8 mouse cellular contexts compared by ENCODE assay signal in genomic region chr15:91572421-91573069, GRCm38 (mm10). TPM values are rescaled to one million over a fixed set of nuclear protein-coding genes. Genes with fewer than 3 reads are reported as not detected.
DNase-seq lines count a peak whose midpoint lies in the region; ATAC-seq lines count a peak whose summit lies in the region.

No protein-coding gene starts in this region.

- H3K4me3 ChIP-seq in kidney, embryonic 15.5 days (replicated peaks): peak overlapping the region; percentile 71

- DNase-seq in spleen, adult 12 weeks (ENCODE audit: low spot score): peak; percentile 1
- no peak for DNase-seq in spleen, postnatal 14 days (ENCODE audit: low spot score in 2 of 2)
- peak; percentile 70 to 75 for DNase-seq in cerebellum, postnatal 25 days
- peak; percentile 20 to 32 for DNase-seq in heart, adult 18-20 months
- DNase-seq in lung, postnatal 25 days (ENCODE audit: low spot score): peak; percentile 9
- peak; percentile 14 to 70 for DNase-seq in spleen, postnatal 4 days (ENCODE audit: low spot score in 2 of 2)
- DNase-seq in MN1 (ENCODE audit: low spot score): no peak

- peak; percentile 92 for ATAC-seq in kidney, embryonic 15.5 days (replicated peaks; ENCODE audit: low FRiP score)

- peak overlapping the region; percentile 78 for H3K27ac ChIP-seq in kidney, embryonic 15.5 days

- peaks cover 25% of the 10 kb centered on the region for H3K4me1 ChIP-seq in kidney, embryonic 15.5 days

- H3K27me3 ChIP-seq in kidney, embryonic 15.5 days: peaks cover 20% of the 10 kb centered on the region

- under 1% methylated on average over 84 of the region's 91 CpGs for WGBS in kidney, embryonic 15.5 days

- no peaks in the 10 kb centered on the region for H3K9me3 ChIP-seq in kidney, embryonic 15.5 days (replicated peaks)

- peak overlapping the region; percentile 98 for H3K4me2 ChIP-seq in kidney, embryonic 15.5 days

- peak overlapping the region; percentile 64 for H3K9ac ChIP-seq in kidney, embryonic 15.5 days

- H3K36me3 ChIP-seq in kidney, embryonic 15.5 days: no peaks in the 10 kb centered on the region

RNA-seq across cellular contexts. Expression of gene Slc2a13, which starts 0.5 kb away (rescaled TPM):
- 1 to 10 TPM in 1 of 2 experiments, under 1 TPM in 1; 0.79 to 1.0 TPM for total RNA-seq in heart, adult 18-20 months (2021)
- polyA plus RNA-seq in kidney, embryonic 15.5 days (2015; fragmentation: Nextera tagmentation; extraction: Ambion mirVana): 1.8 and 2.1 TPM in 2 replicates

Comparison
In these comparisons a context has a peak if more than half of its experiments do, and no peak if none do; other contexts are left out.
1. DNase-seq: peak in spleen, adult 12 weeks (single experiment), cerebellum, postnatal 25 days (2 of 2), heart, adult 18-20 months (2 of 2), lung, postnatal 25 days (single experiment) and spleen, postnatal 4 days (2 of 2); none in spleen, postnatal 14 days (0 of 2) and MN1 (single experiment).